Mouse (Mus musculus) forebrain, embryonic 11.5 days (tissue): Measurements from ENCODE around the gene Mgrn1. TPM values are rescaled to one million over a fixed set of nuclear protein-coding genes. Genes with fewer than 3 reads are reported as not detected.

Experiments used
- ATAC-seq: fragments of 200-750 bp; cut with Nextera tagmentation; replicated peaks from 2 replicates; pipeline ENCODE4 v1.8.0; 2017; ENCODE audit warnings: moderate TSS enrichment; ENCODE audit not compliant: low FRiP score
- DNase-seq: peaks from one replicate; pipeline ENCODE4 v3.0.0-alpha.2; 2017; ENCODE audit warnings: low spot score
- H3K27ac ChIP-seq: fragments of 300-500 bp; sonication (generic); 2 replicates; pipeline ENCODE4 v1.5.1; 2014; ENCODE audit warnings: low read depth, low read length
- H3K27me3 ChIP-seq: fragments of 300-500 bp; sonication (generic); 2 replicates; pipeline ENCODE4 v1.6.1; 2014; ENCODE audit warnings: mild to moderate bottlenecking, low read length, mixed read lengths; ENCODE audit not compliant: control insufficient read depth, insufficient read depth
- H3K36me3 ChIP-seq: fragments of 300-500 bp; sonication (generic); 2 replicates; pipeline ENCODE4 v1.6.1; 2014; ENCODE audit warnings: mild to moderate bottlenecking, low read length, moderate library complexity, mixed read lengths; ENCODE audit not compliant: control insufficient read depth, insufficient read depth
- H3K4me1 ChIP-seq: fragments of 300-500 bp; sonication (generic); replicated peaks from 2 replicates; pipeline ENCODE4 v1.6.1; 2014; ENCODE audit warnings: low read length, mixed read lengths; ENCODE audit not compliant: control insufficient read depth, insufficient read depth
- H3K4me2 ChIP-seq: fragments of 300-500 bp; sonication (generic); 2 replicates; pipeline ENCODE4 v1.6.1; 2014; ENCODE audit warnings: low read depth, mild to moderate bottlenecking, low read length, moderate library complexity, mixed read lengths; ENCODE audit not compliant: severe bottlenecking
- H3K4me3 ChIP-seq: fragments of 300-500 bp; sonication (generic); 2 replicates; pipeline ENCODE4 v1.5.1; 2014; ENCODE audit warnings: low read depth, low read length
- H3K9ac ChIP-seq: fragments of 300-500 bp; sonication (generic); 2 replicates; pipeline ENCODE4 v1.6.1; 2014; ENCODE audit warnings: low read length
- H3K9me3 ChIP-seq: fragments of 300-500 bp; sonication (generic); 2 replicates; pipeline ENCODE4 v1.6.1; 2016; ENCODE audit warnings: low read length, mixed read lengths; ENCODE audit not compliant: control insufficient read depth
- WGBS: fragments of 180-500 bp; shearing (Covaris S2); extraction: QIAGEN DNeasy Blood & Tissue Kit; methylation state at CpG from one replicate; pipeline ENCODE4 v1.1.7; 2014; 5-methylcytosine and 5-hydroxymethylcytosine counted together
- polyA plus RNA-seq: library from polyadenylated mRNA; unstranded; fragments of >200 nt; fragmentation: Nextera tagmentation; extraction: Ambion mirVana; gene quantifications from 2 replicates; pipeline ENCODE4 v1.2.1, GENCODE M21; 2014

Gene Mgrn1
- polyA plus RNA-seq, result 69.9 and 77.2 TPM in 2 replicates

GRCm38 (mm10) chr16:4885760-4886689 is at the start of gene Mgrn1:
Gene Mgrn1, plus strand, starts transcription at chr16:4886249.
- peak within 1 kb of the TSS; percentile 90 for H3K4me2 ChIP-seq
- H3K27me3 ChIP-seq, result no peaks in the 10 kb centered on the region
- no peaks in the 10 kb centered on the region for H3K9me3 ChIP-seq
- WGBS, result under 1% methylated on average over 73 of the region's 74 CpGs
- DNase-seq, result peak; percentile 95
- H3K27ac ChIP-seq, result peak within 1 kb of the TSS; percentile 53
- peak within 1 kb of the TSS; percentile 86 for H3K4me3 ChIP-seq
- H3K36me3 ChIP-seq, result no peaks in the 10 kb centered on the region
- H3K4me1 ChIP-seq, result peaks cover 13% of the 10 kb centered on the region; the same call in 1 of the 2 replicates
- peak; percentile 92 for ATAC-seq
- H3K9ac ChIP-seq, result peak within 1 kb of the TSS; percentile 91

GRCm38 (mm10) chr16:4837631-4838030 is 48.4 kb upstream of the Mgrn1 start:
- Histone ChIP-seq H3K36me3 (no peaks in the 10 kb centered on the region), H3K4me3 (no peak overlapping the region), H3K27ac (no peak overlapping the region), H3K9me3 (no peaks in the 10 kb centered on the region), H3K4me1 (no peaks in the 10 kb centered on the region), H3K4me2 (no peak overlapping the region), H3K27me3 (no peaks in the 10 kb centered on the region), H3K9ac (no peak overlapping the region)
- ATAC-seq (no peak), DNase-seq (no peak)
- 80% methylated on average over 3 of the region's 3 CpGs for WGBS

- 80% methylated on average over 3 of the region's 3 CpGs for WGBS
- Histone ChIP-seq H3K27ac (no peak overlapping the region), H3K4me2 (no peak overlapping the region), H3K9ac (no peak overlapping the region), H3K4me3 (no peak overlapping the region), H3K9me3 (no peaks in the 10 kb centered on the region), H3K27me3 (no peaks in the 10 kb centered on the region), H3K36me3 (no peaks in the 10 kb centered on the region), H3K4me1 (no peaks in the 10 kb centered on the region)
- no peak for DNase-seq
- ATAC-seq, result no peak
These were observed 46.5 kb upstream of the Mgrn1 start for GRCm38 (mm10) chr16:4839552-4839951.

GRCm38 (mm10) chr16:4840231-4840630 is 45.8 kb upstream of the Mgrn1 start:
- no peak overlapping the region for H3K9ac ChIP-seq
- no peaks in the 10 kb centered on the region for H3K9me3 ChIP-seq
- H3K4me3 ChIP-seq, result no peak overlapping the region
- H3K36me3 ChIP-seq, result no peaks in the 10 kb centered on the region
- DNase-seq (no peak), ATAC-seq (no peak)
- no peak overlapping the region for H3K27ac ChIP-seq
- WGBS, result 87% methylated on average over 8 of the region's 8 CpGs
- no peak overlapping the region for H3K4me2 ChIP-seq
- H3K27me3 ChIP-seq, result no peaks in the 10 kb centered on the region
- no peaks in the 10 kb centered on the region for H3K4me1 ChIP-seq

GRCm38 (mm10) chr16:4847041-4847440 is 39.0 kb upstream of the Mgrn1 start:
- Histone ChIP-seq H3K9me3 (no peaks in the 10 kb centered on the region), H3K4me1 (no peaks in the 10 kb centered on the region), H3K9ac (no peak overlapping the region), H3K36me3 (no peaks in the 10 kb centered on the region), H3K27ac (no peak overlapping the region), H3K4me3 (no peak overlapping the region), H3K27me3 (no peaks in the 10 kb centered on the region), H3K4me2 (no peak overlapping the region)
- ATAC-seq (no peak), DNase-seq (no peak)
- 85% methylated on average over 3 of the region's 3 CpGs for WGBS

- H3K27ac ChIP-seq, result no peak overlapping the region
- 92% methylated on average over 2 of the region's 2 CpGs for WGBS
- no peak overlapping the region for H3K4me3 ChIP-seq
- H3K36me3 ChIP-seq, result no peaks in the 10 kb centered on the region
- H3K4me1 ChIP-seq, result no peaks in the 10 kb centered on the region
- no peak overlapping the region for H3K4me2 ChIP-seq
- H3K27me3 ChIP-seq, result no peaks in the 10 kb centered on the region
- ATAC-seq (no peak), DNase-seq (no peak)
- H3K9ac ChIP-seq, result no peak overlapping the region
- no peaks in the 10 kb centered on the region for H3K9me3 ChIP-seq
These were observed 38.0 kb upstream of the Mgrn1 start for GRCm38 (mm10) chr16:4848090-4848489.

- no peak for ATAC-seq
- H3K9ac ChIP-seq, result no peak overlapping the region
- WGBS, result 86% methylated on average over 7 of the region's 7 CpGs
These were observed 35.7 kb upstream of the Mgrn1 start for GRCm38 (mm10) chr16:4850361-4850760.

GRCm38 (mm10) chr16:4850938-4851628 is 35.0 kb upstream of the Mgrn1 start:
- DNase-seq, result no peak
- ATAC-seq, result no peak
- Histone ChIP-seq H3K4me1 (no peaks in the 10 kb centered on the region), H3K27me3 (no peaks in the 10 kb centered on the region), H3K36me3 (no peaks in the 10 kb centered on the region), H3K9ac (no peak overlapping the region), H3K9me3 (no peaks in the 10 kb centered on the region), H3K4me3 (no peak overlapping the region), H3K4me2 (no peak overlapping the region), H3K27ac (no peak overlapping the region)
- WGBS, result 77% methylated on average over 5 of the region's 5 CpGs

More at GRCm38 (mm10) chr16:4850361-4850760, 35.7 kb upstream of the Mgrn1 start:
- no peaks in the 10 kb centered on the region for H3K4me1 ChIP-seq
- no peaks in the 10 kb centered on the region for H3K27me3 ChIP-seq
- H3K4me2 ChIP-seq, result no peak overlapping the region
- no peak for DNase-seq
- H3K9me3 ChIP-seq, result no peaks in the 10 kb centered on the region
- H3K36me3 ChIP-seq, result no peaks in the 10 kb centered on the region
- no peak overlapping the region for H3K27ac ChIP-seq
- no peak overlapping the region for H3K4me3 ChIP-seq
